Mouse (Mus musculus): Measurements from ENCODE around the gene Ndufs8.

- TF ChIP-seq JUND (conservative IDR thresholded peaks at IDR 0.05; ENCODE audit: low read depth, low read length) (no peak), GABPA (IDR thresholded peaks at IDR 0.05; ENCODE audit: insufficient replicate concordance, low read depth, low read length) (no peak), TBP (conservative IDR thresholded peaks at IDR 0.05; ENCODE audit: low read depth, low read length) (no peak), CTCF (conservative IDR thresholded peaks at IDR 0.05 in 1 of 2, IDR thresholded peaks at IDR 0.05 in 1 of 2; ENCODE audit: low read depth in 2 of 2, low read length in 2 of 2) (no peak), POLR2A (IDR thresholded peaks at IDR 0.05; ENCODE audit: low read depth, low read length) (no peak)
Measured at GRCm38 (mm10) chr19:3871468-3871867, 41.1 kb downstream of the Ndufs8 start.

Measured in CH12.LX (cell line).